ENCODE assay signal across 13 mouse cellular contexts in the genomic region with DNA sequence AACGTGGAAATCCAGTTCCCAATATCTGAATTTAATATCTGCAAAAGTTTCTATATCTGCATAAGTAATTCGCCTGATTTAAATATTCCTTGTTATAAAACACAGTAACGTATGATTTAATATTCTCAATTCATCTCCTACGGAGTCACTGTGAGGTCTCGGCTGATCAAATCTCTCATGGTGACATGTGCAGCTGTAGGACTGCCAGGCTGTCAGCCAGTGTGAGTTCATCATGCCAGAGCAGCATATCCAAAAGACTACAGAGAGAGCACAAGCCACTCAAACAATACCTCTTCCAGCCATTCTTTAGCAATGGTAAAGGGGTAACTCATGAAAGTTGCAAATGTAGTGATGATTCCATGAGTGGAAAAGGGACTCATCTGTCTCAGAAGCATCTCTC.
"Had no signal": no experiment of that assay in that cellular context is flagged by ENCODE, and none has a peak within 500 bp of the region (broad histone marks: within the 10 kb centered on the region; RNA-seq: fewer than 3 reads in every experiment).

No protein-coding gene starts in this region.

- H3K27ac ChIP-seq: kidney, postnatal 0 days; limb, embryonic 10.5 days; liver, embryonic 15.5 days; midbrain, embryonic 15.5 days; stomach, embryonic 15.5 days had no signal

- H3K27me3 ChIP-seq: liver, embryonic 15.5 days; midbrain, embryonic 15.5 days; stomach, embryonic 15.5 days had no signal

- H3K9ac ChIP-seq: liver, embryonic 15.5 days; midbrain, embryonic 15.5 days; stomach, embryonic 15.5 days had no signal

- ATAC-seq: lung, postnatal 0 days; midbrain, embryonic 15.5 days had no signal

- H3K9me3 ChIP-seq: limb, embryonic 10.5 days; liver, embryonic 15.5 days; midbrain, embryonic 15.5 days; stomach, embryonic 15.5 days had no signal

- H3K36me3 ChIP-seq: limb, embryonic 10.5 days; liver, embryonic 15.5 days; midbrain, embryonic 15.5 days; stomach, embryonic 15.5 days had no signal

- DNase-seq: kidney, postnatal 36 days; layer of hippocampus, adult 9-11 months; lung, adult 2 months; lung, postnatal 36 days; right cerebral cortex, postnatal 14 days; thymus, postnatal 36 days had no signal

- H3K4me2 ChIP-seq: liver, embryonic 11.5 days; liver, embryonic 15.5 days; midbrain, embryonic 15.5 days; stomach, embryonic 15.5 days had no signal

- H3K4me3 ChIP-seq: limb, embryonic 10.5 days; liver, embryonic 15.5 days; midbrain, embryonic 15.5 days; stomach, embryonic 15.5 days had no signal

- H3K4me1 ChIP-seq: limb, embryonic 10.5 days; liver, embryonic 15.5 days; midbrain, embryonic 15.5 days; stomach, embryonic 15.5 days had no signal
